Mouse (Mus musculus) heart, adult 2 months (tissue): ENCODE data around the gene Skil. TPM values are rescaled to one million over a fixed set of nuclear protein-coding genes. Genes with fewer than 3 reads are reported as not detected.

Source experiments
- DNase-seq, 2 experiments: peaks; one replicate each; pipeline ENCODE4 v3.0.0; 2021
- H3K27ac ChIP-seq: fragments of 200-600 bp; 2 replicates; pipeline ENCODE4 v1.8.1; 2022
- H3K27me3 ChIP-seq: fragments of 200-500 bp; 2 replicates; pipeline ENCODE4 v1.6.1; 2012; ENCODE audit warnings: mild to moderate bottlenecking, low read length, inconsistent platforms, mixed read lengths; ENCODE audit not compliant: control insufficient read depth, insufficient read depth
- H3K36me3 ChIP-seq: fragments of 200-500 bp; 2 replicates; pipeline ENCODE4 v1.6.1; 2012; ENCODE audit warnings: low read length, inconsistent platforms; ENCODE audit not compliant: control insufficient read depth, insufficient read depth
- H3K4me1 ChIP-seq: fragments of 200-500 bp; 2 replicates; pipeline ENCODE4 v1.6.1; 2011; ENCODE audit warnings: low read length; ENCODE audit not compliant: control insufficient read depth, insufficient read depth
- H3K4me3 ChIP-seq: fragments of 200-600 bp; 2 replicates; pipeline ENCODE4 v1.8.1; 2022
- H3K79me2 ChIP-seq: fragments of 200-500 bp; replicated peaks from 2 replicates; pipeline ENCODE4 v1.6.1; 2012; ENCODE audit warnings: mild to moderate bottlenecking, inconsistent platforms, low read length, moderate library complexity, mixed read lengths; ENCODE audit not compliant: control insufficient read depth, insufficient read depth
- H3K9ac ChIP-seq: fragments of 200-500 bp; 2 replicates; pipeline ENCODE4 v1.6.1; 2012; ENCODE audit warnings: low read depth, mild to moderate bottlenecking, control low read depth, inconsistent platforms, low read length, mixed read lengths
- CTCF ChIP-seq: fragments of 200-600 bp; IDR thresholded peaks from 2 replicates; pipeline ENCODE4 v1.8.1; 2022; ENCODE audit warnings: antibody characterized with exemption, mild to moderate bottlenecking, moderate library complexity
- EP300 ChIP-seq: fragments of 200-500 bp; IDR thresholded peaks from 2 replicates; pipeline ENCODE4 v1.6.1; 2011; ENCODE audit warnings: low read depth, low read length, control low read depth; ENCODE audit not compliant: insufficient read depth
- POLR2A ChIP-seq: fragments of 200-500 bp; IDR thresholded peaks from 2 replicates; pipeline ENCODE4 v1.6.1; 2011; ENCODE audit warnings: mild to moderate bottlenecking, low read depth, low read length, control low read depth; ENCODE audit not compliant: insufficient read depth
- WGBS: fragments of 180-500 bp; shearing (Covaris S2); methylation state at CpG from one replicate; pipeline ENCODE4 v1.1.7; 2018; 5-methylcytosine and 5-hydroxymethylcytosine counted together
- intact Hi-C: fragments of 180-260 bp; cut with DNase I; formaldehyde crosslinking; loops from one replicate; pipeline ENCODE4 v1.15.1; 2025
- polyA plus RNA-seq: library from polyadenylated mRNA; depleted of rRNA; stranded (reverse); fragments of >200 nt; gene quantifications from 2 replicates; pipeline ENCODE4 v1.2.3, GENCODE M21; 2012
- total RNA-seq, 2 experiments: library from RNA; stranded (reverse); gene quantifications; 2 replicates each; pipeline ENCODE4 v1.2.3; 2021

Gene Skil
- total and polyA plus RNA-seq, 3 experiments: 8.0 to 15.4 (median 14.2) TPM

- TF ChIP-seq CTCF: no peak
- no peak for TF ChIP-seq EP300
- no peak for TF ChIP-seq POLR2A
- intact Hi-C loops: no loop called here
- no peak overlapping the region for H3K9ac ChIP-seq
Observed at GRCm38 (mm10) chr3:31148595-31148994, 53.7 kb downstream of the Skil start.

GRCm38 (mm10) chr3:31149706-31150105, 54.8 kb downstream of the Skil start, which contains the start of gene Cldn11:
TSS of gene Cldn11 (plus strand) at chr3:31149920.
- Histone ChIP-seq H3K79me2 (no peaks in the 10 kb centered on the region), H3K36me3 (no peaks in the 10 kb centered on the region), H3K27ac (no peak within 1 kb of the TSS), H3K4me3 (no peak within 1 kb of the TSS), H3K9ac (no peak within 1 kb of the TSS), H3K4me1 (no peaks in the 10 kb centered on the region), H3K27me3 (peaks cover 4% of the 10 kb centered on the region)
- intact Hi-C loops: no loop called here
- TF ChIP-seq CTCF (no peak), POLR2A (no peak), EP300 (no peak)
- under 1% methylated on average over 33 of the region's 33 CpGs for WGBS
- peak in 1 of 2 experiments; percentile 23 for DNase-seq

More at GRCm38 (mm10) chr3:31148595-31148994, 53.7 kb downstream of the Skil start:
- WGBS: 65% methylated on average over 7 of the region's 7 CpGs
- no peak for DNase-seq
- no peaks in the 10 kb centered on the region for H3K36me3 ChIP-seq
- H3K79me2 ChIP-seq: no peaks in the 10 kb centered on the region
- peaks cover 4% of the 10 kb centered on the region for H3K27me3 ChIP-seq
- no peak overlapping the region for H3K27ac ChIP-seq
- no peak overlapping the region for H3K4me3 ChIP-seq
- no peaks in the 10 kb centered on the region for H3K4me1 ChIP-seq

GRCm38 (mm10) chr3:31152108-31152507, 57.2 kb downstream of the Skil start:
- Histone ChIP-seq H3K4me1 (no peaks in the 10 kb centered on the region), H3K9ac (no peak overlapping the region), H3K27me3 (peaks cover 4% of the 10 kb centered on the region), H3K36me3 (no peaks in the 10 kb centered on the region), H3K4me3 (no peak overlapping the region), H3K27ac (no peak overlapping the region), H3K79me2 (no peaks in the 10 kb centered on the region)
- intact Hi-C loops: no loop called here
- 46% methylated on average over 6 of the region's 6 CpGs for WGBS
- DNase-seq: no peak
- no peak for TF ChIP-seq CTCF
- TF ChIP-seq EP300: no peak

- Histone ChIP-seq H3K4me1 (no peaks in the 10 kb centered on the region), H3K27ac (no peak overlapping the region), H3K36me3 (no peaks in the 10 kb centered on the region), H3K27me3 (no peaks in the 10 kb centered on the region), H3K79me2 (no peaks in the 10 kb centered on the region), H3K9ac (no peak overlapping the region), H3K4me3 (no peak overlapping the region)
- DNase-seq: no peak
- 51% methylated on average over 3 of the region's 3 CpGs for WGBS
- no peak for TF ChIP-seq POLR2A
- TF ChIP-seq EP300: no peak
- no peak for TF ChIP-seq CTCF
- intact Hi-C loops: no loop called here
Observed at GRCm38 (mm10) chr3:31156126-31156525, 61.3 kb downstream of the Skil start.

- intact Hi-C loops: no loop called here
- WGBS: 35% methylated on average over 15 of the region's 15 CpGs
- H3K4me1 ChIP-seq: no peaks in the 10 kb centered on the region
- no peaks in the 10 kb centered on the region for H3K36me3 ChIP-seq
- no peak overlapping the region for H3K27ac ChIP-seq
- no peak overlapping the region for H3K9ac ChIP-seq
- no peaks in the 10 kb centered on the region for H3K79me2 ChIP-seq
- TF ChIP-seq POLR2A (no peak), CTCF (no peak), EP300 (no peak)
- H3K27me3 ChIP-seq: no peaks in the 10 kb centered on the region
- H3K4me3 ChIP-seq: no peak overlapping the region
- DNase-seq: no peak
Observed at GRCm38 (mm10) chr3:31157776-31158175, 62.9 kb downstream of the Skil start.

- Histone ChIP-seq H3K4me1 (no peaks in the 10 kb centered on the region), H3K27me3 (no peaks in the 10 kb centered on the region), H3K4me3 (no peak overlapping the region)
Observed at GRCm38 (mm10) chr3:31160046-31160445, 65.2 kb downstream of the Skil start.

GRCm38 (mm10) chr3:31161336-31161735, 66.5 kb downstream of the Skil start:
- intact Hi-C loops: no loop called here
- no peaks in the 10 kb centered on the region for H3K4me1 ChIP-seq
- no peaks in the 10 kb centered on the region for H3K36me3 ChIP-seq
- H3K79me2 ChIP-seq: no peaks in the 10 kb centered on the region
- DNase-seq: no peak
- WGBS: 63% methylated on average over 6 of the region's 6 CpGs
- TF ChIP-seq EP300 (no peak), CTCF (no peak), POLR2A (no peak)
- no peaks in the 10 kb centered on the region for H3K27me3 ChIP-seq
- no peak overlapping the region for H3K9ac ChIP-seq
- no peak overlapping the region for H3K4me3 ChIP-seq
- no peak overlapping the region for H3K27ac ChIP-seq

More at GRCm38 (mm10) chr3:31160046-31160445, 65.2 kb downstream of the Skil start:
- Histone ChIP-seq H3K9ac (no peak overlapping the region), H3K27ac (no peak overlapping the region), H3K36me3 (no peaks in the 10 kb centered on the region), H3K79me2 (no peaks in the 10 kb centered on the region)
- no peak for TF ChIP-seq EP300
- DNase-seq: no peak
- intact Hi-C loops: no loop called here
- 77% methylated on average over 10 of the region's 10 CpGs for WGBS
